Mouse (Mus musculus): ENCODE data around the gene Hmgb1. TPM values are rescaled to one million over a fixed set of nuclear protein-coding genes. Genes with fewer than 3 reads are reported as not detected.

Gene Hmgb1
- polyA plus RNA-seq, 1 experiment = 231 TPM

DNA sequence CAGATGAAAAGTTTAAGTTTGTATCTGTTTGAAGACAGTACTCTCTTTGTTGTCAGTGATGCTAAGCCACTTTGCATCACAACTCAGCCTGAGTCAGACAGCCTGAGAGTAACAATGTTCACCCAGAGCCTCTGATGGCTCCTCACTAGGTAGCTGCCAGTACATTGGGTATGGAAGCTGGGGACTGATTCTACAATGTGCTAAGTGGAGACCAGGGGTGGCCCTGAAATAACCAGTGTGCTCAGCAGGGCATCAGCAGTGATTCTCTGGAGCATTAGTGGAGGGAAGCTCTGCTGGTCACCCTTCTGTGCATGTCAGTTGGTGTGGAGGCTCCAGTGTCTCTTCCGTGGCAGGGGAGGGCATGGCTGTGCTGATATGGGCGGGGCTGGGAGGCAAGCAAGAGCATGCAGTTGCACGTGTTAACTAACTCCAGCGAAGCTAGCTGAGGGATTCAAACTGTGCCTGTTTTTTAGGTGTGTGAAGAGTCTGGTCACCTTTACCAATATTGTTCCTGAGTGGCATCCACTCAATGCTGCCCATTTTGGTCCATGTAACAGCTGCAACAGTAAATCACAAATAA, 19.6 kb upstream of the Hmgb1 start:
- Histone ChIP-seq H3K4me1 (ENCODE audit: control insufficient read depth, insufficient read depth, low read length) (no peaks in the 10 kb centered on the region; the same call in 1 of the 2 replicates), H3K27ac (ENCODE audit: control insufficient read depth, insufficient read depth, low read depth, low read length, poor library complexity) (no peak overlapping the region), H3K4me3 (replicated peaks; ENCODE audit: control insufficient read depth, low read depth, low read length) (no peak overlapping the region)
- TF ChIP-seq POLR2A (IDR thresholded peaks at IDR 0.05; ENCODE audit: borderline replicate concordance, control insufficient read depth, low read depth, low read length) = no peak
- no peak for TF ChIP-seq CTCF (IDR thresholded peaks at IDR 0.05; ENCODE audit: control insufficient read depth, insufficient read depth, low read length)
- WGBS = 62% methylated on average over 4 of the region's 4 CpGs

DNA sequence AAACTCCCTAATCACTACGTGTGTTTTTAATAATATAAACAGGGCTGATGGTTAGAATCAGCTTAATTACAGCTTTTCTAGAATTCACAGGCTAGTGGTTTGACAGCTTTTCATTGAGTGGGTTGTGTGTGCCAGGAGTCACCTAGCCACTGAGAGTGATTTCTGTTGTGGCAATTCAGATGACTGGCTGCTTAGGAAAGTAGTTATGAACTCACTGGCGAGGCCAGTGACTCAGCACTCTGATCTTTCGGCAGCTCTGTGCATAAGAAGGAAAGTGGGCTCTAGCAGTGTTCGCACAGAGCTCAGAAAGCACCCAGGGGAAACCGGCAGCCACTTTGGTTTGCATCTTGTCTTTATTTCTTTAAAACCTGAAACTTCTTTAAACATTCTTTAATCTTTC, 18.7 kb upstream of the Hmgb1 start:
- 22% methylated on average over 5 of the region's 5 CpGs for WGBS
- H3K4me3 ChIP-seq (replicated peaks; ENCODE audit: control insufficient read depth, low read depth, low read length) = no peak overlapping the region
- H3K27ac ChIP-seq (ENCODE audit: control insufficient read depth, insufficient read depth, low read depth, low read length, poor library complexity) = no peak overlapping the region
- H3K4me1 ChIP-seq (ENCODE audit: control insufficient read depth, insufficient read depth, low read length) = no peaks in the 10 kb centered on the region; the same call in 1 of the 2 replicates
- TF ChIP-seq CTCF (IDR thresholded peaks at IDR 0.05; ENCODE audit: control insufficient read depth, insufficient read depth, low read length) (no peak), POLR2A (IDR thresholded peaks at IDR 0.05; ENCODE audit: borderline replicate concordance, control insufficient read depth, low read depth, low read length) (no peak)

DNA sequence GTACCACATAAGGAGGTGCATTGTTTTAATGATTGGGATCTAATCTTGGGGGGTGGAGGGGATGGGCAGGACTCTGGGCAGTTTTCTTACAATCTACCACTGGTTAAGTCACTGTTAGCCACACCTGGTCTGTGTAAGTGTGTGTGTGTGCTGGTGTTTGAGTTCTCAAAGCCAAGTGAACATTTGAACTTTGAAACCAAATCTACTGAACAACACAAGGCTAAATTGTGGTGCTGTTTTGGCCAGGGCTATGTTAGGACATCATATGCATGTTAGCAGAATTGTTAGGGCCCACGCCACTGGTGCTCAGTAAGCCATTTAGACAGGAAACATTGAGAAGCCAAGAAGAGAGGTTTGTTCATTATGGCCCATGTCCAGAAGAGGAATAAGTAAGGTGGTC, 14.5 kb upstream of the Hmgb1 start:
- TF ChIP-seq POLR2A (IDR thresholded peaks at IDR 0.05; ENCODE audit: borderline replicate concordance, control insufficient read depth, low read depth, low read length) (no peak), CTCF (IDR thresholded peaks at IDR 0.05; ENCODE audit: control insufficient read depth, insufficient read depth, low read length) (no peak)
- no peaks in the 10 kb centered on the region; the same call in 1 of the 2 replicates for H3K4me1 ChIP-seq (ENCODE audit: control insufficient read depth, insufficient read depth, low read length)
- 95% methylated on average over 1 of the region's 1 CpGs for WGBS
- no peak overlapping the region for H3K27ac ChIP-seq (ENCODE audit: control insufficient read depth, insufficient read depth, low read depth, low read length, poor library complexity)
- no peak overlapping the region for H3K4me3 ChIP-seq (replicated peaks; ENCODE audit: control insufficient read depth, low read depth, low read length)

DNA sequence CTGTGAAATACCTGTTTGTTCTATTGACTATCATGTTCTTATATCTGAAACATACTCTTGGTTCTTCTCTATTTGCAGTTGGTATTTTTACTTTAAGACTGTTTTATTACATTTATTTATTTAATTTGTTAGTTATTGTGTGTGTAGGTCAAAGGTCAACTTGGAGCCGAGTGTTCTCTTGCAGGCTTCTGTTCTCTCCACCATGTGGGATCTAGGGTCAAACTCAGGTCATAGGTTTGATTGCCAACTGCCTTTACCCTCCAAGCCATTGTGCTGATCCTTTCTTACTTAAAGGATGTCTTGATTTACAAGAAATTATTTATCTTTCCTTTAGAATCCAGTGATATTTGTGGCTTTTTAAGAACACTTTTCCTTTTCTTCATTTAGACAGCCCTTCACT, 12.3 kb upstream of the Hmgb1 start:
- no peaks in the 10 kb centered on the region for H3K4me1 ChIP-seq (ENCODE audit: control insufficient read depth, insufficient read depth, low read length)
- H3K4me3 ChIP-seq (replicated peaks; ENCODE audit: control insufficient read depth, low read depth, low read length) = no peak overlapping the region
- 67% methylated on average over 1 of the region's 1 CpGs for WGBS
- no peak overlapping the region for H3K27ac ChIP-seq (ENCODE audit: control insufficient read depth, insufficient read depth, low read depth, low read length, poor library complexity)
- TF ChIP-seq CTCF (IDR thresholded peaks at IDR 0.05; ENCODE audit: control insufficient read depth, insufficient read depth, low read length) = no peak
- TF ChIP-seq POLR2A (IDR thresholded peaks at IDR 0.05; ENCODE audit: borderline replicate concordance, control insufficient read depth, low read depth, low read length) = no peak

DNA sequence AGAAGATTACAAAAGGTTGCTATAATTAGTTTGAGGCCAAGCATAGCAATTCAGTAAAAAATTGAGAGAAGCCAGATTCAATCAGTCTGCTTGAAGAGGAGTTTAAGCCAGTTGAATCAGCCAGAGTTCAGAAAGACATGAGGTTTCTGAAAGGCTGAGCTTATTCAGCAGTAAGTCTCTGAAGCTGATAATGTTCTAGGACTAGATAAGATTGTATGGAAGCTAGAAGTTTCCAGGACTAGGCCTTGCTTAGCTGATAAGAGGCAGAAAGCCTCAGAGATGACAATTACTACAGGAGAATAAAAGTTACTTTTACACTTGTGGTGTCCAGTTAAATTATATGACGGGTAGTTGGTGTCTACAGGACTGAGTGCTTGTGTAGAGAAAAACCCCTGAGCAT, 5.9 kb upstream of the Hmgb1 start:
- no peaks in the 10 kb centered on the region for H3K4me1 ChIP-seq (ENCODE audit: control insufficient read depth, insufficient read depth, low read length)
- WGBS = 76% methylated on average over 1 of the region's 1 CpGs

DNA sequence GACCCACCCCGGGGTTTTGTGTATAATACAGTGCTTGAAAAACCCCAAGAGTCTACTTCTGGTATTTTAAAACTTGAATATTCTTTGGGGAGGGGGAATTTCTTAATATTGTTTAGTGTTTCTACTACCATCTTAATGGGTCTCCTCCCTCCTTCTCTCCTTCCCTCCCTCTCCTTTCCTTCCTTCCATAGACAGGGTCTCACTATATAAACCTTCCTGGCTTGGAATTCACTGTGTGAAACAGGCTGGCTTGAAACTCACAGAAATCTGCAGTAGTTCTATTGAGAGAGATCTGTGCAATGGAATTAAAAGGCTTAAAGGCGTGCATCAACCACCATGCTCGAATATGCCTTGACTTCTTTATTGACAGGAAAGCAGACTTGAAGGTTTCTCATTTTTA, 1.5 kb upstream of the Hmgb1 start:
- TF ChIP-seq POLR2A (IDR thresholded peaks at IDR 0.05; ENCODE audit: borderline replicate concordance, control insufficient read depth, low read depth, low read length) = no peak
- no peak for TF ChIP-seq CTCF (IDR thresholded peaks at IDR 0.05; ENCODE audit: control insufficient read depth, insufficient read depth, low read length)
- no peak overlapping the region for H3K27ac ChIP-seq (ENCODE audit: control insufficient read depth, insufficient read depth, low read depth, low read length, poor library complexity)
- no peak overlapping the region for H3K4me3 ChIP-seq (replicated peaks; ENCODE audit: control insufficient read depth, low read depth, low read length)

More for the DNA sequence above, 5.9 kb upstream of the Hmgb1 start:
- TF ChIP-seq CTCF (IDR thresholded peaks at IDR 0.05; ENCODE audit: control insufficient read depth, insufficient read depth, low read length) (no peak), POLR2A (IDR thresholded peaks at IDR 0.05; ENCODE audit: borderline replicate concordance, control insufficient read depth, low read depth, low read length) (no peak)
- Histone ChIP-seq H3K27ac (ENCODE audit: control insufficient read depth, insufficient read depth, low read depth, low read length, poor library complexity) (no peak overlapping the region), H3K4me3 (replicated peaks; ENCODE audit: control insufficient read depth, low read depth, low read length) (no peak overlapping the region)

DNA sequence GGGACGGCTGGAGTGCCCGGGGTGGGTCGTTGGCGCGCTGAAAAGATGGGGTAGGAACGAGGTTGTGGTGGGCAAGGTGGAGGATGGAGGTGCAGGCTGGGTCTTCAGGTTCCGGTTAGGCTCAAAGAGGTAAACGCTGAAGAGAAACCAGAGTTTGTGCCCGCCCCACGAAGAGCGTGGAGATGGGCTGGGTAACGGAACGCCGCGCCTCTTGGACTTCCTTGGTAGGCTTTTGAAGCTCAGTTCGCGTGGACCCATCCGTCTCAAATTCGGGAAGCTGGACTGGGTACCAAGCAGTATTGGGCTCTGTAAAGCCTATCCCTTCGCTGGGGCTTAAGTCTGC, 526 bp upstream of the Hmgb1 start:
- Histone ChIP-seq H3K4me3 (replicated peaks; ENCODE audit: control insufficient read depth, low read depth, low read length) (peak overlapping the region; percentile 72), H3K4me1 (ENCODE audit: control insufficient read depth, insufficient read depth, low read length) (no peaks in the 10 kb centered on the region), H3K27ac (ENCODE audit: control insufficient read depth, insufficient read depth, low read depth, low read length, poor library complexity) (peak overlapping the region; percentile 86)
- TF ChIP-seq POLR2A (IDR thresholded peaks at IDR 0.05; ENCODE audit: borderline replicate concordance, control insufficient read depth, low read depth, low read length) (no peak), CTCF (IDR thresholded peaks at IDR 0.05; ENCODE audit: control insufficient read depth, insufficient read depth, low read length) (no peak)
- WGBS = under 1% methylated on average over 20 of the region's 20 CpGs

More for the DNA sequence above, 1.5 kb upstream of the Hmgb1 start:
- 58% methylated on average over 3 of the region's 3 CpGs for WGBS
- H3K4me1 ChIP-seq (ENCODE audit: control insufficient read depth, insufficient read depth, low read length) = no peaks in the 10 kb centered on the region

DNA sequence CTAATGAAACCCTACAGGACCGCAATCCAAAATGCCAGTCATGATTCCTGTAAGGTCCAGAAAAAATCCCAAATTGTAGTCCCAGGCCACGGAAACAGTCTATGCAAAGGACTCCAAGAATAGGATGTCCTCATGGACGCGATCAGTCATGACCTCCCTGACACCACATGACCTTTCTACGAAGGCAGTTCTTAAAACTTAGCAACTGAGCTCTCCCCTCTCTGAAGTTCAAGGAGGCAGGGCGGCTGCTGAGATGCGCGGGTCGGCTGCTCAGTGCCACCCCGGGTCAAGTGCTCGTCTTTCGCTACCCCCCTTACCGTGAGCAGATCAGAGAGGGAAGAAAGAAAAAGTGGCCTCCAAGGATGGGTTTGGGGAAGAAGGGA, 577 bp downstream of the Hmgb1 start:
- H3K4me1 ChIP-seq (ENCODE audit: control insufficient read depth, insufficient read depth, low read length) = no peaks in the 10 kb centered on the region
- under 1% methylated on average over 13 of the region's 13 CpGs for WGBS
- H3K4me3 ChIP-seq (replicated peaks; ENCODE audit: control insufficient read depth, low read depth, low read length) = peak overlapping the region; percentile 95
- H3K27ac ChIP-seq (ENCODE audit: control insufficient read depth, insufficient read depth, low read depth, low read length, poor library complexity) = peak overlapping the region; percentile 97
- no peak for TF ChIP-seq CTCF (IDR thresholded peaks at IDR 0.05; ENCODE audit: control insufficient read depth, insufficient read depth, low read length)
- no peak for TF ChIP-seq POLR2A (IDR thresholded peaks at IDR 0.05; ENCODE audit: borderline replicate concordance, control insufficient read depth, low read depth, low read length)

DNA sequence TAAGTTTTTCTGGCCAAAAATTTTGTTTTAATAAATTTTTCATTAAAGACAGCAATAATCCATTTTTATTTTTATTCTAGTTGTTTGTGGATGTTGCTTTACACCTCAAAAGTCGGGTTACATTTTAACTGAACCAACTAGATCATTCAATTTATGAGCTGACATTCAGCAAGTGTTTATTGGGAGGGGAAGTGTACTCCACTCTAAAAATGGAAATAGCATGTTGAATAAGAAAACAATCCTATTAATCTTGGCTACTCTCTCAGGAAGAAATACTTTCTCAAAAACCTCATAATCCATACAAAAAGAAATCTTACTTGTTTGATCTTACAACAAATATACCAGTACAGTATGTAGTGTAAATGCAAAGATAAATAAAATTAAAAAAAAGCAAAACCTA, 1.2 kb downstream of the Hmgb1 start:
- H3K27ac ChIP-seq (ENCODE audit: control insufficient read depth, insufficient read depth, low read depth, low read length, poor library complexity) = no peak overlapping the region
- no peaks in the 10 kb centered on the region for H3K4me1 ChIP-seq (ENCODE audit: control insufficient read depth, insufficient read depth, low read length)
- H3K4me3 ChIP-seq (replicated peaks; ENCODE audit: control insufficient read depth, low read depth, low read length) = no peak overlapping the region
- TF ChIP-seq CTCF (IDR thresholded peaks at IDR 0.05; ENCODE audit: control insufficient read depth, insufficient read depth, low read length) (no peak), POLR2A (IDR thresholded peaks at IDR 0.05; ENCODE audit: borderline replicate concordance, control insufficient read depth, low read depth, low read length) (no peak)
- WGBS = 7% methylated on average over 1 of the region's 1 CpGs

All from bone marrow, adult 2 months (tissue).